Mouse (Mus musculus) heart, embryonic 16.5 days (tissue): ENCODE measurements around the gene Rlim. TPM values are rescaled to one million over a fixed set of nuclear protein-coding genes. Genes with fewer than 3 reads are reported as not detected.
A peak's percentile ranks its signal among the peaks of the same experiment; 100 is the strongest.

Source experiments
- ATAC-seq: fragments of 200-750 bp; cut with Nextera tagmentation; replicated peaks from 2 replicates; pipeline ENCODE4 v1.8.0; 2017; ENCODE audit warnings: moderate number of reproducible peaks; ENCODE audit not compliant: insufficient read depth, low FRiP score; ENCODE audit errors: extremely low read depth
- H3K27ac ChIP-seq: fragments of 300-500 bp; sonication (generic); 2 replicates; pipeline ENCODE4 v1.5.1; 2014; ENCODE audit warnings: mild to moderate bottlenecking, low read length, control low read depth, moderate library complexity
- H3K27me3 ChIP-seq: fragments of 300-500 bp; sonication (generic); 2 replicates; pipeline ENCODE4 v1.6.1; 2014; ENCODE audit warnings: low read length, mixed read lengths; ENCODE audit not compliant: control insufficient read depth, insufficient read depth
- H3K36me3 ChIP-seq: fragments of 300-500 bp; sonication (generic); 2 replicates; pipeline ENCODE4 v1.6.1; 2014; ENCODE audit not compliant: control insufficient read depth, insufficient read depth
- H3K4me1 ChIP-seq: fragments of 300-500 bp; sonication (generic); 2 replicates; pipeline ENCODE4 v1.6.1; 2014; ENCODE audit warnings: low read length, mixed read lengths; ENCODE audit not compliant: control insufficient read depth, insufficient read depth
- H3K4me2 ChIP-seq: fragments of 300-500 bp; sonication (generic); 2 replicates; pipeline ENCODE4 v1.6.1; 2014; ENCODE audit warnings: low read depth, mild to moderate bottlenecking, control low read depth, low read length
- H3K4me3 ChIP-seq: fragments of 300-500 bp; sonication (generic); 2 replicates; pipeline ENCODE4 v1.5.1; 2014; ENCODE audit warnings: mild to moderate bottlenecking, control low read depth, low read length
- H3K9ac ChIP-seq: fragments of 300-500 bp; sonication (generic); 2 replicates; pipeline ENCODE4 v1.6.1; 2014; ENCODE audit warnings: low read length, control low read depth
- H3K9me3 ChIP-seq: fragments of 300-500 bp; sonication (generic); replicated peaks from 2 replicates; pipeline ENCODE4 v1.6.1; 2016; ENCODE audit warnings: low read length; ENCODE audit not compliant: control insufficient read depth
- WGBS: fragments of 180-500 bp; shearing (Covaris S2); extraction: QIAGEN DNeasy Blood & Tissue Kit; methylation state at CpG from one replicate; pipeline ENCODE4 v1.1.7; 2014; 5-methylcytosine and 5-hydroxymethylcytosine counted together
- polyA plus RNA-seq: library from polyadenylated mRNA; unstranded; fragments of >200 nt; fragmentation: Nextera tagmentation; extraction: Ambion mirVana; gene quantifications from 2 replicates; pipeline ENCODE4 v1.2.1, GENCODE M21; 2015

The Rlim gene
- polyA plus RNA-seq: 18.6 and 22.8 TPM in 2 replicates

GRCm38 (mm10) chrX:103981169-103981689 is at the start of gene Rlim:
Rlim (minus strand) TSS chrX:103981284.
- peak within 1 kb of the TSS; percentile 90 for H3K9ac ChIP-seq
- H3K9me3 ChIP-seq: peaks cover 7% of the 10 kb centered on the region; the same call in 1 of the 2 replicates
- peak; percentile 99 for ATAC-seq
- peaks cover 5% of the 10 kb centered on the region; the same call in 1 of the 2 replicates for H3K27me3 ChIP-seq
- H3K36me3 ChIP-seq: peaks cover 4% of the 10 kb centered on the region; the same call in 1 of the 2 replicates
- peak within 1 kb of the TSS; percentile 82 for H3K4me3 ChIP-seq
- WGBS: 23% methylated on average over 27 of the region's 27 CpGs
- no peaks in the 10 kb centered on the region for H3K4me1 ChIP-seq
- H3K4me2 ChIP-seq: peak within 1 kb of the TSS; percentile 62
- H3K27ac ChIP-seq: peak within 1 kb of the TSS; percentile 93

- H3K9ac ChIP-seq: no peak overlapping the region
- H3K4me2 ChIP-seq: no peak overlapping the region
- no peak overlapping the region for H3K27ac ChIP-seq
- no peaks in the 10 kb centered on the region for H3K36me3 ChIP-seq
- no peak for ATAC-seq
- H3K27me3 ChIP-seq: no peaks in the 10 kb centered on the region; the same call in 1 of the 2 replicates
- H3K9me3 ChIP-seq: no peaks in the 10 kb centered on the region
- H3K4me3 ChIP-seq: no peak overlapping the region
- H3K4me1 ChIP-seq: no peaks in the 10 kb centered on the region
- 64% methylated on average over 1 of the region's 1 CpGs for WGBS
Measured at GRCm38 (mm10) chrX:104017196-104017595, 36.1 kb upstream of the Rlim start.

GRCm38 (mm10) chrX:104015048-104015447 is 34.0 kb upstream of the Rlim start:
- no peaks in the 10 kb centered on the region; the same call in 1 of the 2 replicates for H3K27me3 ChIP-seq
- no peak overlapping the region for H3K9ac ChIP-seq
- H3K36me3 ChIP-seq: no peaks in the 10 kb centered on the region
- H3K9me3 ChIP-seq: no peaks in the 10 kb centered on the region
- ATAC-seq: no peak
- no peak overlapping the region for H3K4me3 ChIP-seq
- no peaks in the 10 kb centered on the region for H3K4me1 ChIP-seq
- no peak overlapping the region for H3K4me2 ChIP-seq
- H3K27ac ChIP-seq: no peak overlapping the region
- 76% methylated on average over 4 of the region's 4 CpGs for WGBS

GRCm38 (mm10) chrX:104013318-104013811 is 32.3 kb upstream of the Rlim start:
- peaks cover 5% of the 10 kb centered on the region; the same call in 1 of the 2 replicates for H3K9me3 ChIP-seq
- ATAC-seq: peak; percentile 28; the same call in 1 of the 2 replicates
- no peaks in the 10 kb centered on the region for H3K4me1 ChIP-seq
- H3K9ac ChIP-seq: no peak overlapping the region
- no peak overlapping the region for H3K4me2 ChIP-seq
- H3K27me3 ChIP-seq: no peaks in the 10 kb centered on the region; the same call in 1 of the 2 replicates
- no peak overlapping the region for H3K4me3 ChIP-seq
- no peak overlapping the region for H3K27ac ChIP-seq
- 32% methylated on average over 4 of the region's 4 CpGs for WGBS
- no peaks in the 10 kb centered on the region for H3K36me3 ChIP-seq

- Histone ChIP-seq H3K9me3 (no peaks in the 10 kb centered on the region), H3K27me3 (peaks cover 13% of the 10 kb centered on the region), H3K9ac (no peak overlapping the region), H3K27ac (no peak overlapping the region), H3K36me3 (no peaks in the 10 kb centered on the region), H3K4me1 (no peaks in the 10 kb centered on the region), H3K4me3 (no peak overlapping the region), H3K4me2 (no peak overlapping the region)
- WGBS: 24% methylated on average over 3 of the region's 3 CpGs
- ATAC-seq: no peak
Measured at GRCm38 (mm10) chrX:103994741-103995140, 13.7 kb upstream of the Rlim start.

GRCm38 (mm10) chrX:103993864-103994263 is 12.8 kb upstream of the Rlim start:
- peaks cover 13% of the 10 kb centered on the region for H3K27me3 ChIP-seq
- H3K4me2 ChIP-seq: no peak overlapping the region
- no peaks in the 10 kb centered on the region for H3K9me3 ChIP-seq
- H3K27ac ChIP-seq: no peak overlapping the region
- no peaks in the 10 kb centered on the region for H3K36me3 ChIP-seq
- H3K9ac ChIP-seq: no peak overlapping the region
- ATAC-seq: no peak
- no peak overlapping the region for H3K4me3 ChIP-seq
- H3K4me1 ChIP-seq: no peaks in the 10 kb centered on the region
- 53% methylated on average over 6 of the region's 6 CpGs for WGBS

- Histone ChIP-seq H3K27me3 (peaks cover 16% of the 10 kb centered on the region), H3K9me3 (no peaks in the 10 kb centered on the region), H3K4me3 (no peak overlapping the region), H3K4me2 (no peak overlapping the region), H3K36me3 (no peaks in the 10 kb centered on the region), H3K27ac (no peak overlapping the region), H3K9ac (no peak overlapping the region), H3K4me1 (no peaks in the 10 kb centered on the region; the same call in 1 of the 2 replicates)
- no peak for ATAC-seq
- WGBS: 36% methylated on average over 10 of the region's 10 CpGs
Measured at GRCm38 (mm10) chrX:103991702-103992101, 10.6 kb upstream of the Rlim start.

GRCm38 (mm10) chrX:103990392-103990791 is 9.3 kb upstream of the Rlim start:
- no peak for ATAC-seq
- Histone ChIP-seq H3K4me3 (no peak overlapping the region), H3K4me2 (no peak overlapping the region), H3K27ac (no peak overlapping the region), H3K9ac (no peak overlapping the region), H3K36me3 (no peaks in the 10 kb centered on the region), H3K27me3 (peaks cover 17% of the 10 kb centered on the region), H3K9me3 (no peaks in the 10 kb centered on the region), H3K4me1 (no peaks in the 10 kb centered on the region; the same call in 1 of the 2 replicates)
- 72% methylated on average over 2 of the region's 2 CpGs for WGBS

GRCm38 (mm10) chrX:103987215-103987964 is 6.3 kb upstream of the Rlim start:
- no peaks in the 10 kb centered on the region; the same call in 1 of the 2 replicates for H3K4me1 ChIP-seq
- no peak for ATAC-seq
- no peak overlapping the region for H3K4me3 ChIP-seq
- WGBS: 30% methylated on average over 12 of the region's 12 CpGs
- H3K4me2 ChIP-seq: no peak overlapping the region
- no peaks in the 10 kb centered on the region for H3K36me3 ChIP-seq
- peaks cover 12% of the 10 kb centered on the region; the same call in 1 of the 2 replicates for H3K27me3 ChIP-seq
- H3K9ac ChIP-seq: no peak overlapping the region
- no peaks in the 10 kb centered on the region for H3K9me3 ChIP-seq
- peak overlapping the region; percentile 32 for H3K27ac ChIP-seq
